Mouse (Mus musculus): ENCODE data around the gene Arhgap33. TPM values are rescaled to one million over a fixed set of nuclear protein-coding genes. Genes with fewer than 3 reads are reported as not detected.

The Arhgap33 gene
- polyA plus RNA-seq, 1 experiment from 2014 or later = 1.5 TPM

DNA sequence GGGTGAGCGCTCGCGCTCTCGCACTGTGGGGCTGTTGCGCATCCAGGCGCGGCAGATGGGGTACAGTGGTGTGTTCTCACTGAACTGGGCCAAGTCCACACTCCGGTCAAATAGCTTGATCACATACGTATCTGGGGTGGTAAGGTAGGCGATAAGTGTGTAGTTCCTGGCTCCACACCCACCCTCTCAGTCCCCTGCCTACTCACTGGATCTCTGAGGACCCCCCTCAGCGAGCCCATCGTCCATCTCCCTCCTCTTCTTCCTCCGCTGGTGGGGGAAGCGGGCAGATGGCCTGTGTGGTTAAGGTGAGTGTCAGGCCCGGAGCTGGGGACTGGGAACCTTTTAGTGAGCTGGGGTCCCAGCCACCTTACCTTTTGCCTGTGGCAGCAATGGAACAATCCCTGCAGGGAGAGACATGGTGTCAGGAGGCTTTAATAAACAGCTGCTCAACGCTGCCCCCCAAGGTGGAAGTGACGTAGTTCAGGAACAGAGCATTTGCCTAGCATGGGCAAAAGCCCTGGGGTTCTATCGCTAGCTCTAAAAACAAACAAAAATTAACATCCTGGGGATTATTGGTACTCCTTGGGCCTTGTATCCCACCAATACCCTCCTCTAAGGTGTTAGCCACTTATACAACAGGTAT lies 22.2 kb upstream of the Arhgap33 start:
- Histone ChIP-seq H3K27ac (replicated peaks) (no peak overlapping the region), H3K36me3 (ENCODE audit: control insufficient read depth, insufficient read depth, low read length) (peaks cover 15% of the 10 kb centered on the region), H3K9ac (ENCODE audit: low read length) (no peak overlapping the region), H3K27me3 (ENCODE audit: control insufficient read depth, insufficient read depth, low read length) (no peaks in the 10 kb centered on the region), H3K4me1 (replicated peaks; ENCODE audit: control insufficient read depth, insufficient read depth) (0 out of 2 replicates have a peak, but pooled peaks cover 2% of the 10 kb centered on the region), H3K4me2 (replicated peaks; ENCODE audit: low read depth) (no peak overlapping the region), H3K4me3 (ENCODE audit: low read depth, low read length) (no peak overlapping the region), H3K9me3 (ENCODE audit: control insufficient read depth, low read length) (no peaks in the 10 kb centered on the region)
- DNase-seq (ENCODE audit: low spot score) (no peak), ATAC-seq (ENCODE audit: low FRiP score, low TSS enrichment) (no peak)
- TF ChIP-seq EP300 (optimal IDR thresholded peaks at IDR 0.05) = no peak
- TF ChIP-seq CTCF (IDR thresholded peaks at IDR 0.05; ENCODE audit: low read depth) = peak; percentile 46
- WGBS = 96% methylated on average over 18 of the region's 18 CpGs

GRCm38 (mm10) chr7:30553810-30554584 lies 19.1 kb upstream of the Arhgap33 start:
- Histone ChIP-seq H3K9me3 (ENCODE audit: control insufficient read depth, low read length) (no peaks in the 10 kb centered on the region), H3K4me1 (replicated peaks; ENCODE audit: control insufficient read depth, insufficient read depth) (0 out of 2 replicates have a peak, but pooled peaks cover 2% of the 10 kb centered on the region), H3K27ac (replicated peaks) (peak overlapping the region; percentile 97), H3K27me3 (ENCODE audit: control insufficient read depth, insufficient read depth, low read length) (no peaks in the 10 kb centered on the region), H3K36me3 (ENCODE audit: control insufficient read depth, insufficient read depth, low read length) (peaks cover 15% of the 10 kb centered on the region), H3K9ac (ENCODE audit: low read length) (peak overlapping the region; percentile 81), H3K4me3 (ENCODE audit: low read depth, low read length) (peak overlapping the region; percentile 72), H3K4me2 (replicated peaks; ENCODE audit: low read depth) (peak overlapping the region; percentile 94)
- TF ChIP-seq CTCF (IDR thresholded peaks at IDR 0.05; ENCODE audit: low read depth) (no peak), EP300 (optimal IDR thresholded peaks at IDR 0.05) (no peak)
- 82% methylated on average over 18 of the region's 22 CpGs for WGBS
- ATAC-seq (ENCODE audit: low FRiP score, low TSS enrichment) (no peak), DNase-seq (ENCODE audit: low spot score) (no peak)

DNA sequence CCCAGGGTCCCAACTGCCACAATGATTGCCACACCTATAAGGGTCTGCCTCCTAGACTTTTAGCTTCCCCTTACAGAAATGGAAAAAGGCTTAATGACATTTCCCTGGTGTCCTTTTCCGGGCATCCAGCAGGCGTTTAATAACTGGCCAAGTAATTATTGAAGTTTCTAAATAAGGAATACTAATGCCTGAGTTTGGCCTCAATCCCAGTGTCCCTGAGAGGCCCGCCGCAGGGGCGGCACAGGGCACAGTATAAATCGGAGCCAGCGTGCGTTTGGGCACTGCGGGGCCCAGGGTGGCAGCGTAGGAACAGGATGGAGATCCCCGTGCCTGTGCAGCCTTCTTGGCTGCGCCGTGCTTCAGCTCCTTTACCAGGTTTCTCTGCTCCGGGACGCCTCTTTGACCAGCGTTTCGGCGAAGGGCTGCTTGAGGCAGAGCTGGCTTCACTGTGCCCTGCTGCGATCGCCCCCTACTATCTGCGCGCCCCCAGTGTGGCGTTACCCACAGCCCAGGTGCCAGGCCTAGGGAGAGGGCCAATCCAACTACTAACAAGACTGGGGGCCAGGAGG lies 18.2 kb upstream of the Arhgap33 start:
- Histone ChIP-seq H3K9me3 (ENCODE audit: control insufficient read depth, low read length) (no peaks in the 10 kb centered on the region), H3K27ac (replicated peaks) (peak overlapping the region; percentile 97), H3K9ac (ENCODE audit: low read length) (peak overlapping the region; percentile 81), H3K4me2 (replicated peaks; ENCODE audit: low read depth) (peak overlapping the region; percentile 94), H3K27me3 (ENCODE audit: control insufficient read depth, insufficient read depth, low read length) (no peaks in the 10 kb centered on the region), H3K4me1 (replicated peaks; ENCODE audit: control insufficient read depth, insufficient read depth) (0 out of 2 replicates have a peak, but pooled peaks cover 2% of the 10 kb centered on the region), H3K36me3 (ENCODE audit: control insufficient read depth, insufficient read depth, low read length) (peaks cover 15% of the 10 kb centered on the region), H3K4me3 (ENCODE audit: low read depth, low read length) (peak overlapping the region; percentile 72)
- peak; percentile 21; the same call in 1 of the 2 replicates for ATAC-seq (ENCODE audit: low FRiP score, low TSS enrichment)
- peak; percentile 61 for DNase-seq (ENCODE audit: low spot score)
- no peak for TF ChIP-seq EP300 (optimal IDR thresholded peaks at IDR 0.05)
- no peak for TF ChIP-seq CTCF (IDR thresholded peaks at IDR 0.05; ENCODE audit: low read depth)
- under 1% methylated on average over 23 of the region's 23 CpGs for WGBS

DNA sequence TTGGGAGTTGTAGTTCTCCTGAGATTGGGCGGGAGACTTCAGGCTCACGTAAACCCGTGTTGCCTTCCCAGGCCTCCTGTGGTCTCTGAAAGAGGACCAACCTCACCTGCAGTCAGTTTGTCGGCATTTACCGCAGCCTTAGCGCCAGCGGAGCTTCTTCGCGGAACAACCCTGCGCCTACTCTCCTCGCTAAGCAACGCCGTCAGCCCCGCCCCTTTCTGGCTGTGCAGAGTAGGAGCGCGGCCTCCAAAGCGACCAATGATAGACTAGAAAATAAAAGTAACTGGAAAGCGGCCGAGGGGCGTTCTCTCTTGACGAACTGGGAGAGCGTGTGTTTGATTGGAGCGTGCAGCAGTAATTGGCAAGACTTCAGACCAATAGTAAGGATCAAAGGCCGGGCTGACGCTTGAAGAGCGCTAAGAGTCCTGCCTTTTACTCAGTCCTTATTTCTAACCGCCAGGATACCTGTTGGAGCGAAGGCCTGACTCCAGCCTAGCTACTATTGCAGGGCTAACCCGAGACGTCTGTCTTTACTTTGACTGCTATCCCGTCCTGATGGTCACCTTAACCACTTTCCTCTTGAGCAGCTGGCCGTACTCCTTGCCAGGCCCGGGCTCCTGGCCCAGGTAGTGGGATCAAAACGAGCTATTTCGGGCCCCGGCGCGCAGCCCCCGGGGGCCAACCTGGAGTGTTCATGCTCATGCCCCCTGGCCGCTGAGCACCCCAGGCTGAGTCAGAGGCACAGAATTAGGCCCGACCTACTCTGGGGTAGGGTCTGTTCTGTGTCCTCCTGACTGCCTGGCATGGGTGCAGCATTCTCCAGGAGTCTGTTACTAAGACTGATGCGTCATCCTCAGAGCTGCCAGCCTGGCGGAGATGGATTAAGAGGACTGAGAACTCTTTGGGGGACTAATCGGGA lies 17.5 kb upstream of the Arhgap33 start, which contains the start of the genes Hspb6 and Proser3:
Gene Hspb6 (plus strand): TSS at position 77 of the 919 bp plus-strand sequence.
Gene Proser3 (minus strand): TSS at position 198 of the 919 bp plus-strand sequence.
- under 1% methylated on average over 44 of the region's 44 CpGs for WGBS

More for the DNA sequence above, 17.5 kb upstream of the Arhgap33 start, which contains the start of the genes Hspb6 and Proser3:
- TF ChIP-seq EP300 (optimal IDR thresholded peaks at IDR 0.05) = no peak
- TF ChIP-seq CTCF (IDR thresholded peaks at IDR 0.05; ENCODE audit: low read depth) = peak; percentile 32
- Histone ChIP-seq H3K27ac (replicated peaks) (peak within 1 kb of the TSS; percentile 97), H3K36me3 (ENCODE audit: control insufficient read depth, insufficient read depth, low read length) (peaks cover 15% of the 10 kb centered on the region), H3K4me3 (ENCODE audit: low read depth, low read length) (peak within 1 kb of the TSS; percentile 72), H3K4me1 (replicated peaks; ENCODE audit: control insufficient read depth, insufficient read depth) (0 out of 2 replicates have a peak, but pooled peaks cover 2% of the 10 kb centered on the region), H3K27me3 (ENCODE audit: control insufficient read depth, insufficient read depth, low read length) (no peaks in the 10 kb centered on the region), H3K4me2 (replicated peaks; ENCODE audit: low read depth) (peak within 1 kb of the TSS; percentile 94), H3K9me3 (ENCODE audit: control insufficient read depth, low read length) (no peaks in the 10 kb centered on the region), H3K9ac (ENCODE audit: low read length) (peak within 1 kb of the TSS; percentile 81)
- peak; percentile 97 for DNase-seq (ENCODE audit: low spot score)
- ATAC-seq (ENCODE audit: low FRiP score, low TSS enrichment) = peak; percentile 95
